Mouse (Mus musculus) bone marrow, adult 2 months (tissue): Measurements from ENCODE around the gene Tfr2.

Experiments
- CTCF ChIP-seq: fragments of 200-500 bp; IDR thresholded peaks from 2 replicates; pipeline ENCODE4 v1.5.1; 2011; ENCODE audit warnings: low read length, control low read depth; ENCODE audit not compliant: control insufficient read depth, insufficient read depth
- POLR2A ChIP-seq: fragments of 200-500 bp; IDR thresholded peaks from 2 replicates; pipeline ENCODE4 v1.6.1; 2011; ENCODE audit warnings: low read depth, mild to moderate bottlenecking, control low read depth, low read length, borderline replicate concordance; ENCODE audit not compliant: control insufficient read depth

GRCm38 (mm10) chr5:137535318-137535717, 34.3 kb upstream of the Tfr2 start:
- no peak for TF ChIP-seq CTCF
- TF ChIP-seq POLR2A: no peak
